Mouse (Mus musculus) stomach, embryonic 14.5 days (tissue): ENCODE results near the gene Lrrn3. TPM values are rescaled to one million over a fixed set of nuclear protein-coding genes. Genes with fewer than 3 reads are reported as not detected.
A peak's percentile ranks its signal among the peaks of the same experiment; 100 is the strongest.

Experiments
- ATAC-seq: fragments of 200-750 bp; cut with Nextera tagmentation; 2 replicates; pipeline ENCODE4 v1.8.0; 2017; ENCODE audit warnings: low read depth, moderate TSS enrichment; ENCODE audit not compliant: insufficient number of reproducible peaks, insufficient read depth, low FRiP score
- H3K27ac ChIP-seq: fragments of 300-500 bp; sonication (generic); 2 replicates; pipeline ENCODE4 v1.5.1; 2014; ENCODE audit warnings: mild to moderate bottlenecking, low read length, moderate library complexity, mixed read lengths
- H3K27me3 ChIP-seq: fragments of 300-500 bp; sonication (generic); 2 replicates; pipeline ENCODE4 v1.6.1; 2014; ENCODE audit warnings: low read length, control low read depth, mixed read lengths; ENCODE audit not compliant: control insufficient read depth, insufficient read depth
- H3K36me3 ChIP-seq: fragments of 300-500 bp; sonication (generic); 2 replicates; pipeline ENCODE4 v1.6.1; 2014; ENCODE audit warnings: mild to moderate bottlenecking, control low read depth, low read length, moderate library complexity, mixed read lengths; ENCODE audit not compliant: control insufficient read depth, insufficient read depth
- H3K4me1 ChIP-seq: fragments of 300-500 bp; sonication (generic); 2 replicates; pipeline ENCODE4 v1.6.1; 2014; ENCODE audit warnings: low read length, control low read depth, mixed read lengths; ENCODE audit not compliant: control insufficient read depth, insufficient read depth
- H3K4me2 ChIP-seq: fragments of 300-500 bp; sonication (generic); replicated peaks from 2 replicates; pipeline ENCODE4 v1.6.1; 2014; ENCODE audit warnings: low read depth, low read length, control low read depth
- H3K4me3 ChIP-seq: fragments of 300-500 bp; sonication (generic); 2 replicates; pipeline ENCODE4 v1.5.1; 2014; ENCODE audit warnings: low read depth, low read length, control low read depth
- H3K9ac ChIP-seq: fragments of 300-500 bp; sonication (generic); replicated peaks from 2 replicates; pipeline ENCODE4 v1.6.1; 2014; ENCODE audit warnings: low read depth, mild to moderate bottlenecking, control low read depth, low read length, moderate library complexity, mixed read lengths
- H3K9me3 ChIP-seq: fragments of 300-500 bp; sonication (generic); 2 replicates; pipeline ENCODE4 v1.6.1; 2016; ENCODE audit warnings: low read depth, low read length, control low read depth; ENCODE audit not compliant: control insufficient read depth
- WGBS: fragments of 180-500 bp; shearing (Covaris S2); extraction: QIAGEN DNeasy Blood & Tissue Kit; methylation state at CpG from one replicate; pipeline ENCODE4 v1.1.7; 2014; 5-methylcytosine and 5-hydroxymethylcytosine counted together
- polyA plus RNA-seq: library from polyadenylated mRNA; unstranded; fragments of >200 nt; fragmentation: Nextera tagmentation; extraction: Ambion mirVana; gene quantifications from 2 replicates; pipeline ENCODE4 v1.2.1, GENCODE M21; 2014

The Lrrn3 gene
- polyA plus RNA-seq, 1 experiment from 2014 or later = 21.6 TPM

DNA sequence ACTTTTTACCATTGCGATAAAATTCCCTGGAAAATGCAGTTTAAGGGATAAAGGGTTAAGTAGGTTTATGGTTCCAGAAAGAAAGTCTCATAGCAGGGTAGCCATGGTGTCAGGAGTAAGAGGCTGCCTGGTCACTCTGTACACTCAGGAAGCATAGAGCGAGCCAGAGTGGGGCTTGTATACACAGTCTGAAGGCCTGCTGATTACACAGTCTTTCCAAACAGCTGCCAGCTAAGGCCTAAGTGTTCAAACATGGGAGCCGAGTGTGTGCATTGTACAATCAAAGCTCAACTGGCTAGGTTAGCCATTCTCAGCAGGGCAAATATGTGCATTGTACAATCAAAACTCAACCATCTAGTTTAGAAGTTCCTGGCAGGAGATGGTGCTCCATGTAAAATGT is 69.1 kb downstream of the Lrrn3 start:
- ATAC-seq = peak; percentile 96
- 23% methylated on average over 3 of the region's 3 CpGs for WGBS

GRCm38 (mm10) chr12:41416635-41417034 is 69.6 kb downstream of the Lrrn3 start:
- no peak overlapping the region for H3K4me2 ChIP-seq
- H3K9ac ChIP-seq = no peak overlapping the region
- ATAC-seq = peak; percentile 57; the same call in 1 of the 2 replicates
- no peaks in the 10 kb centered on the region for H3K36me3 ChIP-seq
- H3K27ac ChIP-seq = peak overlapping the region; percentile 75; the same call in 1 of the 2 replicates
- no peaks in the 10 kb centered on the region for H3K9me3 ChIP-seq
- 0 out of 2 replicates have a peak, but pooled peaks cover 9% of the 10 kb centered on the region for H3K4me1 ChIP-seq
- no peaks in the 10 kb centered on the region for H3K27me3 ChIP-seq
- no peak overlapping the region for H3K4me3 ChIP-seq

More for the DNA sequence above, 69.1 kb downstream of the Lrrn3 start:
- H3K9me3 ChIP-seq = no peaks in the 10 kb centered on the region
- no peak overlapping the region for H3K4me2 ChIP-seq
- H3K27ac ChIP-seq = peak overlapping the region; percentile 75; the same call in 1 of the 2 replicates
- H3K36me3 ChIP-seq = no peaks in the 10 kb centered on the region
- no peak overlapping the region for H3K4me3 ChIP-seq
- H3K27me3 ChIP-seq = no peaks in the 10 kb centered on the region
- H3K4me1 ChIP-seq = 0 out of 2 replicates have a peak, but pooled peaks cover 9% of the 10 kb centered on the region
- H3K9ac ChIP-seq = no peak overlapping the region

DNA sequence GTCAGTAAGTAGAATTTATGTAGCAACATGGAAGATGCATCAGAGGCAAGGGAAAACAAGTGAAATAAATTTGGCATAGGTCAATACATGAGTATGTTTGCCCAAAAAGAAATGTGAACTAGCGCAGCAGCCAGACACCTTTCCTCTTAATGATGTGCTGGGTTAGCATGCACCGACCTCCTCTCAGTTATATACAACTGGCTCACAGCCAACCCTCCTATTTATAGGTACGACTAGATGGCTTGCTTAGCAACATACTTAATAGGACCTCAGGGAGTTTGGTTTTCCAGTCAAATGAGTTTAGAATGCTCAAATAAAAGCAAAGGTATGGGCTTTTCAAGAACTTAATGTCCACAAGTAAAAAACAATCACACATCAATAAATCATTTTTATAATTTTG is 76.8 kb downstream of the Lrrn3 start:
- Histone ChIP-seq H3K27me3 (no peaks in the 10 kb centered on the region), H3K27ac (no peak overlapping the region), H3K4me1 (no peaks in the 10 kb centered on the region), H3K36me3 (no peaks in the 10 kb centered on the region), H3K4me2 (no peak overlapping the region), H3K9ac (no peak overlapping the region), H3K9me3 (no peaks in the 10 kb centered on the region), H3K4me3 (no peak overlapping the region)
- WGBS = 31% methylated on average over 3 of the region's 3 CpGs
- ATAC-seq = no peak

GRCm38 (mm10) chr12:41401923-41402322 is 84.3 kb downstream of the Lrrn3 start:
- Histone ChIP-seq H3K4me3 (no peak overlapping the region), H3K36me3 (no peaks in the 10 kb centered on the region), H3K9me3 (no peaks in the 10 kb centered on the region), H3K27me3 (no peaks in the 10 kb centered on the region), H3K4me2 (no peak overlapping the region), H3K4me1 (no peaks in the 10 kb centered on the region), H3K27ac (no peak overlapping the region), H3K9ac (no peak overlapping the region)
- no peak for ATAC-seq
- WGBS = 50% methylated on average over 3 of the region's 3 CpGs
